Mouse (Mus musculus) spleen, adult 10 weeks (tissue): ENCODE results near the gene Mcu. TPM values are rescaled to one million over a fixed set of nuclear protein-coding genes. Genes with fewer than 3 reads are reported as not detected.

Experiments used
- polyA plus RNA-seq: library from polyadenylated mRNA; stranded (reverse); fragments of 350-450 nt; fragmentation: Illumina TruSeq; extraction: RNeasy Lipid Tissue Mini Kit (QIAGEN cat#74804); gene quantifications from one replicate; pipeline ENCODE4 v1.2.3, GENCODE M21; 2015; ENCODE audit warnings: low replicate concordance; ENCODE audit not compliant: insufficient read depth

Mcu gene
- polyA plus RNA-seq: 15.2 TPM

GRCm38 (mm10) chr10:59616522-59616921, at the start of gene Mcu:
TSS of gene Mcu (minus strand) at chr10:59616692.

GRCm38 (mm10) chr10:59615981-59616520, 441 bp downstream of the Mcu start, which contains the start of gene Gm10322:
TSS of gene Gm10322 (plus strand) at chr10:59616063.

GRCm38 (mm10) chr10:59441735-59442134, 174.8 kb downstream of the Mcu start, which contains the start of gene Oit3:
TSS of gene Oit3 (minus strand) at chr10:59441778.

GRCm38 (mm10) chr10:59402899-59403792, 213.3 kb downstream of the Mcu start, which contains the start of gene Pla2g12b:
TSS of gene Pla2g12b (plus strand) at chr10:59403660.

Other genes with a start within 250 kb of the Mcu start
- 6.7 TPM for gene Gm10273, start 221.1 kb downstream of the Mcu start, polyA plus RNA-seq
- gene Pla2g12b, start 213.0 kb downstream of the Mcu start, polyA plus RNA-seq: not detected
- gene Oit3, start 174.9 kb downstream of the Mcu start, polyA plus RNA-seq: 1.9 TPM
- gene Gm10322, start 629 bp downstream of the Mcu start, polyA plus RNA-seq: not detected
- 42.1 TPM for gene Micu1, start 85.8 kb upstream of the Mcu start, polyA plus RNA-seq